Mouse (Mus musculus): ENCODE measurements around the gene Gm21119.
"Not testable (repeated sequence)": the region's sequence is repeated elsewhere in the genome, so short reads cannot be mapped to it uniquely, and the experiment has no call there.

DNA sequence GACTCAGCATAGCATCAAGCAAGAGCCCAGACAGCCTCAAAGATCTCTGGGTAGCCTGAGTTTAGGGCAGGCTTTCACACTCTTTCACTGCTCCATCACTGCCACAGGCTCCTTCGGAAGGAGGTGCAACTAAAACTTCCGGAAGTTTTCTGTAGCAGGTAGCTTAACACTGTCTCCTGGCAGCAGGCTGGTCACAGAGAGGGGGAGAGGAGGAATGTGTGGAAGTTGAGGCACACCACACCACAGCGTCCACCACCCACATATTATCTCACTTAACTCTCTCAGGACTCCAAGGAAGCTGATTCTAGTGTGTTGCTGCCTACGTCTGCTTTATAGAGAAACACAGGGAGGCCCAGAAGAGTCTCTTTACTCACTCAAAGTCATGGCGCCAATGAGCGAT lies 15.4 kb upstream of the Gm21119 start:
- not testable (repeated sequence) for TF ChIP-seq CTCF (IDR thresholded peaks at IDR 0.05 in 2 of 3, conservative IDR thresholded peaks at IDR 0.05 in 1 of 3; ENCODE audit: control insufficient read depth in 1 of 3, insufficient read depth in 1 of 3, low read depth in 2 of 3, low read length in 3 of 3, poor library complexity in 1 of 3, severe bottlenecking in 1 of 3); ZNF384 (IDR thresholded peaks at IDR 0.05; ENCODE audit: low read depth, low read length); NELFE (IDR thresholded peaks at IDR 0.05; ENCODE audit: low read depth, low read length); GABPA (IDR thresholded peaks at IDR 0.05; ENCODE audit: low read depth, low read length); ZC3H11A (IDR thresholded peaks at IDR 0.05; ENCODE audit: low read depth, low read length); SIN3A (IDR thresholded peaks at IDR 0.05; ENCODE audit: low read length); MXI1 (IDR thresholded peaks at IDR 0.05; ENCODE audit: low read depth, low read length); POLR2A (IDR thresholded peaks at IDR 0.05; ENCODE audit: control insufficient read depth in 1 of 2, insufficient read depth in 1 of 2, low read depth in 1 of 2, low read length in 2 of 2, poor library complexity in 1 of 2); MYC (IDR thresholded peaks at IDR 0.05; ENCODE audit: low read depth, low read length); E2F4 (IDR thresholded peaks at IDR 0.05; ENCODE audit: borderline replicate concordance, low read depth, low read length); TAL1 (IDR thresholded peaks at IDR 0.05; ENCODE audit: low read length)

Measured in MEL (cell line).